Mouse (Mus musculus) layer of hippocampus, postnatal 36 days (tissue): ENCODE results near the gene Upp2. TPM values are rescaled to one million over a fixed set of nuclear protein-coding genes. Genes with fewer than 3 reads are reported as not detected.

ENCODE experiments used
- DNase-seq, 2 experiments: peaks; one replicate each; pipeline ENCODE4 v3.0.0; 2022
- total RNA-seq, 2 experiments: library from RNA; stranded (reverse); gene quantifications; 2 replicates each; pipeline ENCODE4 v1.2.3; 2021

Gene Upp2
- total RNA-seq, 2 experiments from 2014 or later: 32.0 to 35.9 TPM

DNA sequence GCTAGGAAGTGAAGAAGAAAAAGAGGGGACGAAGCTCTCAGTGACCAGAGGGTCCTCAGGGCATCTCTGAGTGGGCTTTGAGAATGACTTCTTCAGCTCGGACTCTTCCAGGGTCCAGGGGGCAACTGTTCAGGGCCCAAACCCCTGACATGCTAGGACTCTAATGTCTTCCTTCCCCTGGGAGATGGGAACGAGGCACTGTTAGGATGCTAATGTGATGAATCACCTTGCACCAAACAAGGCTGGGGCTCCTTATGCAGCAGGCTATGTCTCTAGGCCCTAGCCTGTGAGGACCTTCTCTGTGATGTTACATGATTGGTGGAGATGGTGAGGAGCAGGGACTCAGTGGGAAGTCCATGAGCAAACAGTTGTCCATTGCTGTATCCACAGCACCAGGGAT, 114.3 kb downstream of the Upp2 start:
- no peak for DNase-seq

DNA sequence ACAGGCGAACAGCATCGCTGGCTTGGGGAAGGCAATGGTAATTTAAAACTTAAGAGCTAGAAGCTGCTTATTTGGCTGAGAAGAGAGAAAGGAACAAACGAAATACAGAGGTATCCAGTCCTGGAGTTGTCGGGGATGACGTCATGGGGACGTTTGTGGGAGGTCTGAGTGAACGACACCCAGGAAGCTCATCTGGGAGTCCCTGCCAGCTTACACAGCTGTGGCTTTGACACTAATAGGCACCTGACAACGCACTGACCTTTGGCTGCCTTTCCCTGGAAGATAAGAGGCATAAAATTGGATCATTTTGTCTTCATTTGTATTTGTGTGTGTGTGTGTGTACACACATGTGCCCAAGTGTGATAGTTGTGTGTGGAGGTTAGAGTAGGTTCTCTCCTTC, 130.4 kb downstream of the Upp2 start:
- no peak for DNase-seq

DNA sequence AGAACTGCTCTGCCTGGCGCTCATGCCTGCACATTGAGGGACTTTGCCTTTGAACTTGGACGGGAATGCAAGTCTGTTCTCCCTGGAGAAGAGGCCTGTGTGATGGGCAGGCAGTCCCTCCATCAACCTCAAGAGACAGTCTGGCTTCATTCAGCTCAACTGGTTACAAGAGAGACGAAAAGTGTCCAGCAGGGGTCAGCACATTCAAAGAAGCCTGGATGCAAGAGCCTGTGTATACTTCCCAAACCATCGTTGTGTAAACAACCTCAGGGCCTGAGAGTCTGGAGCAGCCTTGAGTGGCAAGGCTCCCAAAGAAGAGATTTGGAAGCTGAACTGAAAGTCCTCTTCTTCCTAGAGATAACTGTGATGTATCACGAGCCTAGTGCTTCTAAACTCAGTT, 132.8 kb downstream of the Upp2 start:
- DNase-seq: peak; percentile 50 to 65

DNA sequence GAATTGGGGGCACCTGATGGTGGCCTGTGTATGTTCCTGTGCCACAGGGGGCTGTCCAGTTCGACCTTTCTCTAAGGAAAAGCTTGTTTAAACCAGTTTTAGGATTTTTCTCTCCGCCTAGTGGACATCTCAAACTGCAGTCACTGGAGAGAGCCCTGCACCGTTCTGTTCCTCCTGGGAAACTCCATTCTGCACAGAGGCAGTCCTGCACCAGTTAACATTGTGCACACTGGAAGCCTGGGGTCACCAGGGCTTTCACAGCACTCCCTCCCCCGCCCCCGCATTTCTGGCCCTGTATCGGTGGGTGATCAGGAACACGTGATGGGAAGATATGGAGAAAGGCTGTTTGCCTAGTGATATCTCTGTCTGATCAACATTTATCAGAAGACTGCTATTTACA, 133.3 kb downstream of the Upp2 start:
- no peak for DNase-seq

DNA sequence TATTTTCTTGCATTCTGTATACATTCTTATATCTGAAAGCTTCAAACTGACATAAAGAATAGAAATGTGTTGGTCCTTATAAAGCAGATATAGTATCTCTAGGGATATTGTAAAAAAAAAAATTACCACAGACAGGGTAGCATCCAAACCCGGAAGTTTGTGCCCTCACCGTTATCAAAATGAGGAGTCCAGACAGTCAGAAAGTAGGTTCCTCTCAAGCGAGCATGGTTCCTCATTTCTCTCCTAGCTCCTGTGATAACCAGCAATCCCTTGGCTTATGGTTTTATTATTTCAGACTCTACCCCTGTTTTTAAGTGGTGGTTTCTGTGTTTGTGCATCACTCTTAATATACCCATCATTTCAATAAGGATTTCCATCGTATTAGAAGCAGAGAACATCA, 134.5 kb downstream of the Upp2 start:
- DNase-seq: no peak

DNA sequence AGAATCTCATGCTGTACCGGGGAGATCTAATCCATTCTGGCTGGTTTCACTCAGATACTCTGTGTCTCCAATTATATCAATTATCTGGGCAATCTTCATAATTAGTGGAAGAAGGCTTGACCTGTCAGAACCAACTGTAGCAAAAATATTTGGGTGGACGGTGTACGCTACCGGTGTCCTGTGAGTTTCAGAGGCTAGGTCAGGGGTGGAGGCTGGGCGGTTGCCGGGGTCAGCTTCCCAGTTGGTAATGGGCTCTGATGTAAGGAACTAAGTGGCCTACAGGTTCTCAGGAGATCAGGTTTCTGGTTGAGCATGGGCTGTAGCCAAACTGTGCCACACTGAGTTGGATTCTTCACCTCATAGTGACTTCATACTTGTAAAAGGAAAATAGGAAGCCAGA, 136.1 kb downstream of the Upp2 start:
- no peak for DNase-seq

DNA sequence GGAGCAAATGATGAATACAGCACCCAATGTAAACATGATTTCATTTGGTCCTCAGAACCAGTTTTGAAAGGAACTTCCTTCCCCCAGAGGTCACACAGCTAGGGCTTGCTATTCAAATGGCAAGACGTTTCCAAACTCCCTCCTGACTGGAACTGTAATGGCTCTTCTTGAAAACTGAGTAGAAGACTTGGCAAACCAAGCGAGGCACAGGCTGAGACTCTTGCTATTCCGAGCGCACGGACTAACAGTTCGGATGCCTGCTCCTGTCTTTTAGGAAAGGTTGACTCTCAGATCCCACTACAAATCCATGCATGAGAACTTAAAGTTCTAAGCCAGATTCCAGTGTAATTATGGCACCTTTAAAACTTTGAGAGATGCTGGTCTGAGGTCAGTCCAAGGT, 136.5 kb downstream of the Upp2 start:
- no peak for DNase-seq

DNA sequence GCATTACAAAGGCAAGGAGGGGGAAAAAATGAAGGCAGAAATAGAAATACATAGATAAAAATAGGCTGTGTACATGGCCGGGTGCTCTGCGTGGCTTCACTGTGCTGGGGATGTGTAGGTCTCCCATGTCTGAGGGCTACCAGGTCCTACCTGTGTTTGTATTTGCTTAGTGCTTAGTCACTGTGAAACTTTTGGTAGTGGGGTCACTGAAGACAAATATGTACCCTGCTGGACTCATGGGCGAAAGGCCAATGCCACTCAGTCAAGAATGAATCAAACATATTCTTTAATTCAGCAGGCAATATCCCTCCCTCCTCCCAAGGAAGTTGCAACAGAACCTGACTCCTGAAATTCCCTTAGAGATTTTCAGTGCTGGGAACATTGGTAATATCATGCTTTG, 137.5 kb downstream of the Upp2 start:
- no peak for DNase-seq

DNA sequence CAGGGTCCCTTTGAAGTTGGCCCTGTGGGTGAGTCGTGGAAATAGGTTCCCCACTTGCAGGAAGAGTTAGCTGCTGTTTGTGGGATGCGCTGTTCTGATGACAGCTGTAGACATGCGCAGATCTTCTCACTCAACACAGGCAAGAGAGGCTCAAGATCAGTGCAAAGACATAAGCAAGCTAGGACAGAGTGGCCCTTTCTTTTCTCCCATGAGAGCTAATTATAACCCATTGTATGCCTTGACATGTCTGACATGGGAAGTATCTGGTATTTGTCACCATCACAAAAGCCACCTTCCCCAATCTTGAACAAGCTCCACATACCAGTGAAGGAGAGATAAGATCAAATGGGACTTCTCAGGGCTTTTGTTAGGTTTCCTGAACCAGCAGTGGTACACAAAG, 140.6 kb downstream of the Upp2 start:
- no peak for DNase-seq

DNA sequence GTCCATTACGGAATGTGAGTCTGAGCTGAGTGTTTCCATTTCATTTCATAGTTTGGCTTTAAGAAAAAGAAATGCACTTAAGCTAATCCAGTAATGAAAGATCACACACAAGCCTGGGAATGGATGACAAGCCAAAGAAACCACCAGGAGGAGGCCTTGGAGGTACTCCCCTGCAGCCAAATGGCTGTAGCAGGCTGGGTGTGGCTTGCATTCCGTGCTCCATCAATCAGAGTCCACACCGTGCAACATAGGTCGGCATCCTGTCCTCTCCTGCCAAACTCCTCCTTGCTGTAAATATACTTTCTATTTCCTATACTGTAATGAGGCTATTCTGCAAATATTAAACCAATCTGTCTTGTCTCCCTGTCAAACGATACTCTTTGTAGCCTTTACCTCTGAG, 143.1 kb downstream of the Upp2 start:
- no peak for DNase-seq

DNA sequence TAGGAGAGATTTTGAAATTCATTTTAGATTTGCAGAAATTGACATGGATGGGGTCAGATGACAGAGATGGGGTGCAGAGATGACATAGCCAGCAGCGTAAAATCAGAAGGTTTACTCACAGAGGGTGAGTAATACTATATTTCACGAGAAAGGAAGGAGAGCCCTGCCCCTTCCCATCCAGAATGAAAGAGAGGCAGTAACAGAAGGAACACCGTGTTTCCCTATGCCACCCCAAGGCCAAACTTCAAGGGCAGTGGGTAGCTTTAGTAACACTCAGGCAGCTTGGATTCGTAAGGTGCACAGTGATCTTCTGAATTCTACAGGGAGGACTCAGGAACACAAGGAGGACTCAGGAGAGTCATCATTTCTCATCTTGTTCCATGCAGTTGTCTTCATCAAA, 144.0 kb downstream of the Upp2 start:
- DNase-seq: no peak

DNA sequence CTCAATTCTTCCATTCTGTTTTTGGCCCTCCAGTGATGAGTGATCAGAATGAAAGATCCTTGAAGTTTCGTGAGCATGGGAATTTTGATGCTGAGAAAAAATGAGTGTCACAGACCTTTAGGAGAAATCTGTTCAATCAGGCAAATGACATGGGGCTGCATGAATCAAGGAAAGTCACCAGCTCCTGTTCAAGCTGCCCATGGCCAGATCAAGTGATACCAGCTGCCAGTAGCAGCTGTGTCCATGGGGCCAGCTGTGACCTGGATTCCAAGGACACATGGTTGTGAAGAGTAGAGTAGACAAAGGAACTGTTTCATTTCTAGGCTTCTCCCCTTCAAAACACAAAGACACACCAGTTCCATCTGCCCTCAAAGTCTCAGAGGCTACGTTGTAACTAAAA, 144.4 kb downstream of the Upp2 start:
- DNase-seq: no peak

DNA sequence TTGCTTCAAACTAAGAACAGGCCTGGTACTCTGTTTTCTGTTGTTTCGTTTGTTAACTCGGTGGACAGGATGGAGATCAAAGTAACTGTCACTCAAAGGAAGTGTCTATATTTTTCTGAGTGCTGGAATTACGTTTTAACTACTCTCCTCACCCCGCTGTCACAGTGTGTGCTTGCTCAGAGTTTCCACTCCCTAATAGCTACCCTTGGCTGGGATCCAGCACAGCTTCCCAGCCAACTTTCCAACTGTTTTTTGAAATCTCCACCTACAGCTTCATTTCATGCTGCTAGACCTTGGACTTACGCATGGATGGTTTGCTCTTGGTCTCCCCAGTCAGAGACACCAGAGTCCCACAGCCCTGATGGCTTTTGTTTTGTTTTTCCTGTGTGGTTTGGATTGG, 144.8 kb downstream of the Upp2 start:
- peak; percentile 20 to 22 for DNase-seq

DNA sequence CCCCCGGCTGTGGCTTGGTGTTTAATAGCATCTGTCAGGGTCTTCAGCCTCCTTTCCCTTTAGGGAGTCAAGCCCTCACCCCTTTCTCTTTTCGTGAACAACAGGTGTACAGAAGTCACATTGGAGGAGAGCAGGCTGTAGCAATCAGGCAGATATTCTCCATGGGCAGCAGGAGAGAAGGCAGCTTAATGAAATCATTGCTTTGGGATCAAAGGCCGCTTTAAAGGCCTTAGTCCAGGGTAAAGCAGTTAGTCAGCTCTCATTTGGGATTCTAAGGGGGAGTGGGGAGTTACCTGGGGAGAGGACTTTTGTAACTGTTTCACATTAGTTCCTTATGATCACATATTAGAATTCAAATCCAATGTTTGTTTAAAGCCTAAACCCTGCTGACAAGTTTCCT, 150.8 kb downstream of the Upp2 start:
- no peak for DNase-seq

DNA sequence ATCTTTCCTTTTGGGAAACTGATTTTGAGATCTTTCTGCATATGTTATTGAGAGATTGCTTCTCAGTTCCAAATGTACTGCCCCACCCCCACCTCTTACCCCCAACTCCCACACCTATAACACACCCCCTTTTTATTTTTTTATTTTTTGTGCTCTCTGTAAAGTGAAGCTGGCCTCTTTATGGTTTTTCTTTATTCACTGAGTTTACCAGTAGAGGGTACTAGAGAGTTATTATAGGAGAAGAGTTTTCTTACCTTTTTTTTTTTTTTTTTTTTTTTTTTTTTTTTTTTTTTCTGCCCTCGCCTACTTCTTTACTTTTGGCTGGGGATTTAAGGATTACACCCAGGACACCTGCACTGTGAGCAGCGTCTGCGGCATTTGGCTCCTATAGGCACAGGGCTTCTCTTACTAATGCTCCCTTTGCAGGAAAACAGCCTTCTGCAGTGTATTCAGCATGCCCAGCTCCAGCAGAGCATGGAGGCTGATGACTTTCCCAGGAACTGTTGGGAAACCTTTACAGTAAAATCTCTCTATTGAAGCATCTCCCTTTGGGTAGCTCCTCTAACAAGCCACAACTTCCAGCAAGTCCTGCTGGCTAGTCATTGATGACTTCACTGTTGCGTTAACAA, 170.2 kb downstream of the Upp2 start:
- no peak for DNase-seq

DNA sequence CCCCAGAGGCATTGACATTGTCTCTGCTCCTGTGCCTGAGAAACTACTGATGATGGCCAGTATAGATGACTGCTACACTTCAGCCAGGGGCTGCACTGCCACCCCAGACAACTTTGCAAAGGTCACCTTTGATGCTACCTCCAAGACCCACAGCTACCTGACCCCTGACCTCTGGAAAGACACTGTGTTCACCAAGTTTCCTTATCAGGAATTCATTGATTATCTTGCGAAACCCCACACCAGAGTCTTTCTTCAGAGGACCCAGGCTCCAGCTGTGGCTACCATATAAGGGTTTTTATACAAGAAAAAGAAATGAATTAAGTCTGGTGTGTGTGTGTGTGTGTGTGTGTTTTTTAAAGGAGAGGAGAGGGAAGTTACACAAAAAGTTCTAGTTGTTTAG, 174.1 kb downstream of the Upp2 start:
- DNase-seq: no peak

DNA sequence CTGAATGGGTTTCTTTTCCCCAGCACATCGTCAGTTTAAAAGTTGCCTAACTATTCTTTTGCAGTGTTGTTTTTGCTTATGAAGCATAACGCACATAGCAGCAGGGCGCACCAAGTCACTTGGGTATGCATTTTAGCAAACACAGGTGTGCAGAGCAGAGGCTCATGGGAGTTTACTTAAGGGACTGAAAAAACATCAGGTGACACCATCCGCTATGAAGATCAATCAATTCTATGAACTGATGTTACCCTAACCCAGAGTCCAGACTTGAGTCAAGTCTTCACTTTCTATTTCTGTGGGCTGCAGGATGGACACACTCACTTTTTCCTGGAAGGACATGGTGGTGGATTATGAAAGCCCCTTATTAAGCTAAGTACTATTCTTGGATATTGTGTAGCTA, 174.9 kb downstream of the Upp2 start:
- no peak for DNase-seq

DNA sequence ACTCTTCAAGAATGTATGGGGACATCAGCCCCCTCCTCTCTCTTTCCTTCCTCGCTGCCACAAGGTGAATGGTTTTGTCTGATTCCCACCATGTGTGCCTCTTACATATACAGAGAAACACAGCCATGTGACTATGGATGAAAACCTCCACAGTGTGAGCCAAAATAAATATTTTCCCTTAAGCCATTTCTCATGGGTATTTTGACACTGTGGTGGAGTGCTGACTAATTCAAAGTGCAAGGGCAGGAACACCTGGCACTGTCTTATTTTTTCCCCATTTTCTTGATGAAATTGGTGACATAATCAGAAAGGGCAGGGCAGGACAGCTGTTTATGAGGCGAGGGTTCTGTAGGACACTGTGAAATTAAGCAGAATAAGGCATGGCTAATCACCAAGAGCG, 176.3 kb downstream of the Upp2 start:
- no peak for DNase-seq

DNA sequence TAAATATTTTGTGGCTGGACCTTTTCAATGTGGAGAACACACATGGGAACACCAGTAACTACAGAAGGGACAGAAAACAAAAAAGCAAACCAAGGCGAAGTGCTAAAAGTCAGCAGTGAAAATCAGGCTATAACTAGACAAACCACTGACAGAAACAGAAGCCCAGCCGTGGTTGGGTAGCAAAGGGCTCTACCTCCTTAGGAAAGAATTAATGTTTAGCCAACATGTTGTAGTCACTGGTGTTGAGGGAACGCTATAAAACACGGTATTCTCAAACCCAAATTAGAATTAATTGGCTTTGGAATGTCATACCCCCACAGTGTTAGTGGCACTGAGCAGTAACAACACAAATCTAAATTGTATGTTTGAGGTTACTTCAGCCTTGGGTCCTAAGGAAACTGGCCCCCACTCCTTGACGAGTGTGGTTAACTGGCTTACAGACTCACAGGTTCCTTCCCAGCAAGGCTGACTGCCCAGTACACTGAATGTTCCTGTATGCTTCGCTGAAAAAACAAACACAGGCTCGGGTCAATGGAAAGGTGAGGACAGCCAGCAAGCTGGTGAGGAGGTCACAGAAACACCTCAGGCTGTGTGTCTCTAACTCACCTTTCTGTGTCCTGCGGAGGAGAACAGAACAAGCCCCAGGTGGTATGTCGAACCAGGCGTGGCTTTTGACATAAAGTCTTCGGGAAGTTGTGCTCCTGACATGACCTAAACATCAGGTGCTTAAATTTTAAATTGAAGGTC, 180.6 kb downstream of the Upp2 start:
- DNase-seq: no peak

DNA sequence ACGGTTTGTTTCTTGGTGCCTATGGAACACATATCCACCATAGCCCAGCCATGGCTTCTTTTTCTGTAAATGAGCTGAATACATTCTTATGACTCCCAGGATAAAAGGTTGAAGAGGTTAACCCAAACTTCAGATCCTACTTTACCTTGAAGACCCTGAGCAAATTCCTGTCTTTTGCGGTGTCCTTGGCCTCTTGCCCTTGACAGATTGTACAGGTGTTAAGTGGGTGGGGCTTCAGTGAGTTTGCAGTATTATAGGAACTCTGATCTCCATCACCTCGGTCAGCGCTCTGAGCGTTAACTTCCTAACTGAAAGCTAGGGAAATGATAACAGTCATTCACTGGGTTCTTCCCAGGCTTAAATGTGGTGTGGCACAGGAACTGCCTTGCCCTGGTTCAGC, 181.2 kb downstream of the Upp2 start:
- no peak for DNase-seq

DNA sequence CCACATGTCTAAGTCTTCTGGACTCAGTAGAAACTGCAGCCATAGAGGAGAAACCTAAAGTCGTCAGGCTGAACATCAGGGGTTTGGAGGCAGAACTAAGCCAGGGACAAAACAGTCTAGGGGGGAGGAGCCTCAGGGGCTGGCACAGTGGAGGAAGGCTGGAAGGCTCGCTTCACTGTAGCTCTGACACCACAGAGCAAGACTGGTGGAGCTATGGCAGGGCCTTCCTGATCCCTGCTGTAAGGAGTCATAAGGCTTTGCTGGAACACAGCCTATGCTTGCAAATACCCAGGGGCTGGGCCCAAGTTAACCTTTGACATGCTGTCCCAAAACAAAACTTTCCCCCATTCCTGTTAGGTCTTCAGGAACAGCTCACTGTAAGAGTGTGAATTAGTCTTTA, 185.8 kb downstream of the Upp2 start:
- DNase-seq: no peak

DNA sequence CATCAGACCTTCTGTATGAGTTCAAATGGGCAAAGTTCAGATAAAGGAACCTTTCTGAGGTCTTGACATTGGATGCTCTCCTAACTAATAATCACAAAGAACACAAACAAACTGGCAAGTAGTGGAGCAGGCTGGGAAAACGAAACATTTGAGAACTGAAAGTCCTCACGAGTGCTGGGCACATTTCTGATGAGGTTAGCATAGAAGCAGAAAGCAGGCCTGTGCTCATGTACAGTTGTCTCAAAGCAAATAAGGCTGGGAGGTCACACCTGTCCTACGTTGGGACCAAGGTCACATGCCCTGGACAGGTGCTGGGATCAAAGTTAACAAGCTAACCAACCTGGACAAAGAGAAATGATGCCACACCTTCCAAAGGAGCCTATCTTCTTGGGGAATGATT, 187.6 kb downstream of the Upp2 start:
- DNase-seq: no peak

DNA sequence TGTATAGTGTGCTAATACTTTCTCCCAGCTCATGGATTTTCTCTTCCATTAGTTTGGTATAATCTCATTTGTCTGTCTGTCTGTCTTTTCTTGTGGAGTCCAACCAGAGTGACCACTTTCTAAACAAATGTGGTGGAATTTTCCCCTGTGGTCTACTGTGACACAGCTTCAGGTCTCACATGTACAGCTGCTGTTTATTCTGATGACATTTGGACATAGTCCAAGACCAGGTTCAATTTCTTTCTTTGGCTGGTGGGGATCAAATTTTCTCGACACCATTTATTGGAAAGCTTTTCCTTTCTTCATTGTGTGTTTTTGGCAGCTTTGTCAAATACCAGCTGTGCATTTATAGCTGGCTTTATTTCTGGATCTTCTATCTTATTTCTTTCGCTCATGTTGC, 191.0 kb downstream of the Upp2 start:
- DNase-seq: no peak

DNA sequence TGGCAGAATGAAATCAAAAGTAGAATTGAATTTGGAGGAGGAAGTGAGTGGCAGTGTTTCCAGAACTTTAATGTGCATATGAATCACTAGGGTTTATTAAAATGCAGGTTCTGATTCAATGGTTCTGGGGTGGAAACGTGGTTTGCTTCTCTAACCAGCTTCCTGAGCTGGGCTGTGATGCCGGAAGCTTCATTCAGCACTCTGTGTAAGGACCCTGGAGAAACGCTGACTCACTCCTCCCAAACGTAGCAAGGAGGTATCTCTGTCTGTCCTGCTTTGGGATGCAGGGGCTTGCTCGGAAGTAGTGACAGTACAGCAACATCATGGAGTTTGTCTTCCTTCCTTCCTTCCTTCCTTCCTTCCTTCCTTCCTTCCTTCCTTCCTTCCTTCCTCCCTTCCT, 192.6 kb downstream of the Upp2 start:
- no peak for DNase-seq

DNA sequence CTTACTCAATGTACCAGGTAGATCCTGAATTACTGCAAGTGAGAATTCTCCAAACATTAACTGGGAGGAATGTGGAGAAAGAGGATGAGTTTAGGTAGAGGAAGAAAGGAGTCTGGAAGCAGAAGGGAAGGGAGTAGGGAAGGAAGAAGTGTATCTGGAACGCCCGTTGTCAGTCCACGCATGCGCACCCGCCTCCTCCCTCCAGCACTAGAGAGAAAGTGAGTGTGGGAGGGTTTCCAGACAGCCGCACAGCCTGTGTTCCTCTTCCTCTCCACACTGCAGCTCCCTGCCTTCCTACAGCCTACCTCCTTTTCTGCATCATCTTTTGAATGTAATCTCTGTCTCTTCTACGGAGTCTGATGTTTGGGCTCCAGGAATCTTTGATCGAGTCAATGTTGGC, 198.0 kb downstream of the Upp2 start:
- DNase-seq: peak; percentile 66 to 69
